Mouse (Mus musculus): ENCODE results near the gene Sf3b3. TPM values are rescaled to one million over a fixed set of nuclear protein-coding genes. Genes with fewer than 3 reads are reported as not detected.
A peak's percentile ranks its signal among the peaks of the same experiment; 100 is the strongest.

The Sf3b3 gene
- total RNA-seq, 2 experiments from 2014 or later, result 61.8 to 66.5 TPM

DNA sequence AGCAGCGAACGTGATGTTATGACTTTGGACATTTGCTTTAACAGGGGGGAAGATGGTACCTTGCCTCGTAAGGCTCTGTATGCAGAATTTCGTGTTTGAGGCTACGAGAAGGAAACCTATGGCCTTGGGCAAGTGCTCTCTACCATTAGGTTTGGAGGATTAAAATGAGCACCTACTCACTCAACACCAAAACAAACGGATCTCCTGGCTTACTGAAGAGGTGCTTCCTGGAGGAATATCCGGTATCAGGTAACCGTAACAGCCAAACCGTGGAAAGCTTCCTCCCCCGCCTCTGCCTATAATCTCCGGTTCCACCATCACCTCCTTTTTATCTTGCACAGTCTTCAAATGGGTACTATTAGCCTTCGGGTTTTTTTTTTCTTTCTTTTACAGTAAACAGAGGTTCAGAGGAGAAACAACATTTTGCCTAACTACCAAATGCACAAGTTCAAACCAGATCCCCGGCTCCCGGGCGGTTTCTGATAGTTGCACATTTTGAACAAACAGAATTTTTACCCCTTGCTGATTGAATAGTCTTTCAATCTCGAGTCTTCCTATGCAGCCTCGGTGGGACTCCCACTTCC, 674 bp downstream of the Sf3b3 start:
- peak overlapping the region; percentile 85 for H3K4me3 ChIP-seq
- no peak for DNase-seq (ENCODE audit: extremely low spot score in 1 of 2, low spot score in 2 of 2)
- TF ChIP-seq CTCF (IDR thresholded peaks at IDR 0.05), result no peak
- H3K27ac ChIP-seq, result peak overlapping the region; percentile 98
- intact Hi-C loops (cut with DNase I), result loop anchor here (2.0 to 5.0 kb wide), 4 partner anchors 95 to 246 kb away; partner anchors contain the start of genes Clec18a, Ddx19a and Pdpr

GRCm38 (mm10) chr8:110844941-110845340, 1.6 kb downstream of the Sf3b3 start:
- Histone ChIP-seq H3K27ac (no peak overlapping the region), H3K4me3 (no peak overlapping the region; the same call in 1 of the 2 replicates)
- intact Hi-C loops (cut with DNase I), result loop anchor here (2.0 to 5.0 kb wide), 4 partner anchors 94 to 247 kb away; partner anchors contain the start of genes Clec18a, Ddx19a and Pdpr
- no peak for TF ChIP-seq CTCF (IDR thresholded peaks at IDR 0.05)
- DNase-seq (ENCODE audit: extremely low spot score in 1 of 2, low spot score in 2 of 2), result no peak

DNA sequence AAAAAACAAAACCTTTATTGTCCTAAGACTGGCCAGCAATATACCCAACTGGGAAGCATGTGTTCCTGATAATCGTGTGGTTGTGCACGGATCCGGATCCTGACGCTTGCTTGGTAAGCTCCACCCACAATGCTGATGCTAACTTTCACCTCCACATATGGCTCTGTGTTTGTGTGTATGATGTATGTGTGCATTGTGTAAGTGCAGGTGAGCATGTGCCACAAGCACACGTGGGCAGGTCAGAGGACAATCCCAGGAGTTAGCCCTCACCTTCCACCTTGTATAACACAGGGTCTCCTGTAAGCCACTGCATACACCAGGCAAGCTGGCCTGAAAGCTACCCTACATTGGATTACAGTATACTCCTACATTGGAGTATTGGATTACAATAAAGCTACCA, 3.4 kb downstream of the Sf3b3 start:
- no peak for DNase-seq (ENCODE audit: extremely low spot score in 1 of 2, low spot score in 2 of 2)
- no peak for TF ChIP-seq CTCF (IDR thresholded peaks at IDR 0.05)
- intact Hi-C loops (cut with DNase I), result no loop called here

GRCm38 (mm10) chr8:110842012-110842574, 4.5 kb downstream of the Sf3b3 start:
- no peak for DNase-seq (ENCODE audit: extremely low spot score in 1 of 2, low spot score in 2 of 2)
- TF ChIP-seq CTCF (IDR thresholded peaks at IDR 0.05), result peak; percentile 44
- Histone ChIP-seq H3K4me3 (no peak overlapping the region), H3K27ac (no peak overlapping the region)
- intact Hi-C loops (cut with DNase I), result no loop called here

More for the DNA sequence above, 3.4 kb downstream of the Sf3b3 start:
- Histone ChIP-seq H3K27ac (no peak overlapping the region), H3K4me3 (no peak overlapping the region)

DNA sequence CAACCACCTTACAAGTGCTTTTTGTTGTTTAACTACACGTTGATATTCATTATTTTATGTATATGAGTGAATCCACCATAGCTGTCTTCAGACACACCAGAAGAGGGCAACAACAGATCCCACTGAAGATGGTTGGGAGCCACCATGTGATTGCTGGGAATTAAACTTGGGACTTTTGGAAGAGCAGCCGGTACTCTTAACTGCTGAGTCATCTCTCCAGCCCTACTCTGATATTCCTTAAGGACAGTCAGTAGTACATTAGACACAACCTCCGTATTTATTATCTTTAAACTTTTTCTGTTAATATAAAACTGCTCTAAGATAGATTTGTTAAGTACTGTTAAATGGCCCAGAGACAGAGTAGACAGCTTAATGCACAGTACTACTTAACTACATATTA, 14.6 kb downstream of the Sf3b3 start:
- no peak for DNase-seq (ENCODE audit: extremely low spot score in 1 of 2, low spot score in 2 of 2)
- no peak overlapping the region for H3K27ac ChIP-seq
- no peak for TF ChIP-seq CTCF (IDR thresholded peaks at IDR 0.05)
- H3K4me3 ChIP-seq, result no peak overlapping the region
- intact Hi-C loops (cut with DNase I), result no loop called here

DNA sequence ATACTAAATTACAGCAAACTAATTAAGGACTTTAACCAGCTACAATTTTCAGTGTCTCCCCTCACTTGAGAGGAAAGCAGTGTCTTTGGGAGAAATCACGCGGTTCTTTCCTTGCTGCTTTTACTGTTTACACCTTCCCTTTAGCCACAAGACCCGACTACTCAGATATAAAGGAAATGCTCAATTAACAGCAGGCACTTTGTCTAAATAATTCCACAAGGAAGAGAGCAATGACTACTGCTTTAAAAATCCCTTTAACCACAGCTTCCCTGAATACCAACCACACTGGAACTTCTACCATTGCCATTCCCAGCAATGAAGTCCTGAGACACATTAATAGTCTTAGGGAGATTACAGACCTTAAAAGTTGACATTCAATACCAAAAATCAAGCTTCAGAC, 18.1 kb downstream of the Sf3b3 start:
- Histone ChIP-seq H3K27ac (no peak overlapping the region), H3K4me3 (no peak overlapping the region)
- no peak for DNase-seq (ENCODE audit: extremely low spot score in 1 of 2, low spot score in 2 of 2)
- TF ChIP-seq CTCF (IDR thresholded peaks at IDR 0.05), result no peak
- intact Hi-C loops (cut with DNase I), result no loop called here

- TF ChIP-seq CTCF (IDR thresholded peaks at IDR 0.05), result no peak
- intact Hi-C loops (cut with DNase I), result no loop called here
These were observed 21.7 kb downstream of the Sf3b3 start for GRCm38 (mm10) chr8:110824861-110825260.

GRCm38 (mm10) chr8:110821960-110822359, 24.6 kb downstream of the Sf3b3 start:
- no peak for TF ChIP-seq CTCF (IDR thresholded peaks at IDR 0.05)
- no peak for DNase-seq (ENCODE audit: extremely low spot score in 1 of 2, low spot score in 2 of 2)
- intact Hi-C loops (cut with DNase I), result no loop called here
- H3K4me3 ChIP-seq, result no peak overlapping the region
- H3K27ac ChIP-seq, result no peak overlapping the region

More at GRCm38 (mm10) chr8:110824861-110825260, 21.7 kb downstream of the Sf3b3 start:
- Histone ChIP-seq H3K4me3 (no peak overlapping the region), H3K27ac (no peak overlapping the region)
- DNase-seq (ENCODE audit: extremely low spot score in 1 of 2, low spot score in 2 of 2), result no peak

DNA sequence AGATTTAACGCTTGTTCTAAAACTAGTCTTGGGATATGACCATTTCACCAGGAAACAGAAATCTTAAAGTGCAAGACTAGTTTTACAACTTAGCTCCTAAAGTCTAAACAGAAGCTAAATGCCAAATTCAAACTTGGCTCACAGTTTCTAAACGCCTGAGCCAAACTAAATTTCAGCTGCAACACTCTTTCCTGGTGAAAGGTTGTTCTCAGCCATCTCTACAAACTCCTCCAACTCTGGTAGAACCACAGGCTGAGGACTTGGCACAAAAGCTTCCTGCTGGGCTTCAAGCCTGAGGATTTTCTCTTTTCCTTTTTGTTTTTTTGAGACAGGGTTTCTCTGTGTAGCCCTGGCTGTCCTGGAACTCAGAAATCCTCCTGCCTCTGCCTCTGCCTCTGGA, 26.3 kb downstream of the Sf3b3 start:
- intact Hi-C loops (cut with DNase I), result no loop called here

DNA sequence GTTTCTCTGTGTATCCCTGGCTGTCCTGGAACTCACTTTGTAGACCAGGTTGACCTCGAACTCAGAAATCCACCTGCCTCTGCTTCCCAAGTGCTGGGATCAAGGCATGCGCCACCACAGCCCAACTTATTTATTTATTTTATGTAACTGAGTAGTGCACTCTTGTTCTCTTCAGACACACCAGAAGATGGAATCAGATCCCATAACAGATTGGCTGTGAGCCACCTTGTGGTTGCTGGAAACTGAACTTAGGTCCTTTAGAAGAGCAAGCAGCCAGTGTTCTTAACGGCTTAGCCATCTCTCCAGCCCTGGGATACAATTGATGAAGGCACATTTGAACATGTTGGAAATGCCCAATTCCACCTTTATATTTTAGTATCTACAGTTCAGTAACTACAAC, 28.0 kb downstream of the Sf3b3 start:
- no peak; the same call in none of the 2 replicates for TF ChIP-seq CTCF (IDR thresholded peaks at IDR 0.05)
- intact Hi-C loops (cut with DNase I), result loop anchor here (10.0 kb wide), 1 partner anchor 174 kb away; no protein-coding TSS in a partner anchor
- Histone ChIP-seq H3K4me3 (no peak overlapping the region), H3K27ac (no peak overlapping the region)
- DNase-seq (ENCODE audit: extremely low spot score in 1 of 2, low spot score in 2 of 2), result no peak

More for the DNA sequence above, 26.3 kb downstream of the Sf3b3 start:
- DNase-seq (ENCODE audit: extremely low spot score in 1 of 2, low spot score in 2 of 2), result no peak
- no peak overlapping the region for H3K27ac ChIP-seq
- no peak overlapping the region for H3K4me3 ChIP-seq
- no peak for TF ChIP-seq CTCF (IDR thresholded peaks at IDR 0.05)

DNA sequence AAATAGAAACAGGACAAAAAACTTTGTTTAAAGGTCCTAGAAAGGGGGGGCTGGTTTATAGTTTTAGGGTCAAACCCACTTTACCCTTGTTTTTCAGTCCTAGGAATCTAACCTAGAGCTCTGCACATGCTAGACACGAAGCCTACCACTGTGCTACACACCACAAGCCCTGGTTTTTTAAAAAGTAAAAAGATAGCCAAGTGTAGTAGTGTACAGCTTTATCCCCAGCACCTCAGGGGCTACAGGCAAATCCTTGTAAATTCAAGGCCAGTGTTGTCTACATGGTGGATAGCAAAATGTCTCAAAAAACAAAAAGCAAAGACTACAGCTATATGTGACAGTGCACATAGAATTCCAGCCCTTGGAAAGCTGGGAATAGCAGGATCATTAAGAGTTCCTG, 29.6 kb downstream of the Sf3b3 start:
- intact Hi-C loops (cut with DNase I), result loop anchor here (2.0 to 10.0 kb wide), 2 partner anchors 66 to 172 kb away; no protein-coding TSS in a partner anchor
- Histone ChIP-seq H3K27ac (no peak overlapping the region), H3K4me3 (no peak overlapping the region)
- no peak for DNase-seq (ENCODE audit: extremely low spot score in 1 of 2, low spot score in 2 of 2)
- TF ChIP-seq CTCF (IDR thresholded peaks at IDR 0.05), result no peak

DNA sequence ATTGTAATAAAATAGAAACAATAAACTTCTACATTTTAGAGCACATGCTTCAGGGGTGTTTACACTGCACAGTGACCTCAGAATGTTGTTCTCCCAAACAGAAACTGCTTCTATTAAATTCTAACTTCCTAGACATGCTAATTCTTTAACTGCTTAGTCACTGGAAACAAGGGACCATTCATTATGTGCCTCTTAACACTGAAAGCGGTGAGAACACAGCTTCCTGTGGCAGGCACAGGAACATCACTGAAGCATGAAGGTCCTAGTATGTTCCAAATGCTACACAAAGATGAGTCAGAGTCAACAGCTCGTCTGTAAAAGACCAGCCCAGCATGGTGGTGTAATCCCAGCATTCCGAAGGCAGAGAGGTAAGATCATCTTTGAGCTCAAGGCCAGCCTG, 31.3 kb downstream of the Sf3b3 start:
- Histone ChIP-seq H3K27ac (no peak overlapping the region), H3K4me3 (no peak overlapping the region)
- intact Hi-C loops (cut with DNase I), result loop anchor here (10.0 kb wide), 1 partner anchor 171 kb away; no protein-coding TSS in a partner anchor
- no peak for DNase-seq (ENCODE audit: extremely low spot score in 1 of 2, low spot score in 2 of 2)
- no peak for TF ChIP-seq CTCF (IDR thresholded peaks at IDR 0.05)
